Mouse (Mus musculus): ENCODE data around the gene Serpine3. TPM values are rescaled to one million over a fixed set of nuclear protein-coding genes. Genes with fewer than 3 reads are reported as not detected.
"Not testable (repeated sequence)": the region's sequence is repeated elsewhere in the genome, so short reads cannot be mapped to it uniquely, and the experiment has no call there.

The Serpine3 gene
- polyA plus RNA-seq, 1 experiment from 2014 or later, result not detected

- no peaks in the 10 kb centered on the region for H3K9me3 ChIP-seq (ENCODE audit: control insufficient read depth)
- no peaks in the 10 kb centered on the region for H3K36me3 ChIP-seq (ENCODE audit: control insufficient read depth, insufficient read depth)
- 89% methylated on average over 5 of the region's 5 CpGs for WGBS
- no peak overlapping the region for H3K9ac ChIP-seq (ENCODE audit: low read depth, low read length)
- no peaks in the 10 kb centered on the region for H3K27me3 ChIP-seq (replicated peaks; ENCODE audit: control insufficient read depth, insufficient read depth, low read length)
- no peak overlapping the region for H3K4me3 ChIP-seq (ENCODE audit: low read depth, low read length)
- no peaks in the 10 kb centered on the region for H3K4me1 ChIP-seq (replicated peaks; ENCODE audit: control insufficient read depth, insufficient read depth, low read length)
- H3K4me2 ChIP-seq (replicated peaks; ENCODE audit: low read depth), result no peak overlapping the region
- no peak for ATAC-seq
- TF ChIP-seq CTCF (IDR thresholded peaks at IDR 0.05; ENCODE audit: low read depth), result no peak
- H3K27ac ChIP-seq (ENCODE audit: low read depth, low read length), result no peak overlapping the region
Observed at GRCm38 (mm10) chr14:62639551-62639950, 23.9 kb upstream of the Serpine3 start.

GRCm38 (mm10) chr14:62640396-62640795, 23.1 kb upstream of the Serpine3 start:
- ATAC-seq, result no peak
- no peak overlapping the region for H3K4me2 ChIP-seq (replicated peaks; ENCODE audit: low read depth)
- no peak for TF ChIP-seq CTCF (IDR thresholded peaks at IDR 0.05; ENCODE audit: low read depth)
- no peak overlapping the region for H3K27ac ChIP-seq (ENCODE audit: low read depth, low read length)
- 70% methylated on average over 4 of the region's 4 CpGs for WGBS
- no peaks in the 10 kb centered on the region for H3K9me3 ChIP-seq (ENCODE audit: control insufficient read depth)
- no peak overlapping the region for H3K4me3 ChIP-seq (ENCODE audit: low read depth, low read length)
- no peaks in the 10 kb centered on the region for H3K27me3 ChIP-seq (replicated peaks; ENCODE audit: control insufficient read depth, insufficient read depth, low read length)
- H3K9ac ChIP-seq (ENCODE audit: low read depth, low read length), result no peak overlapping the region
- no peaks in the 10 kb centered on the region for H3K4me1 ChIP-seq (replicated peaks; ENCODE audit: control insufficient read depth, insufficient read depth, low read length)
- no peaks in the 10 kb centered on the region for H3K36me3 ChIP-seq (ENCODE audit: control insufficient read depth, insufficient read depth)

GRCm38 (mm10) chr14:62642368-62642767, 21.1 kb upstream of the Serpine3 start:
- not testable (repeated sequence) for H3K4me2 ChIP-seq (replicated peaks; ENCODE audit: low read depth); H3K9me3 ChIP-seq (ENCODE audit: control insufficient read depth); H3K9ac ChIP-seq (ENCODE audit: low read depth, low read length); H3K27ac ChIP-seq (ENCODE audit: low read depth, low read length); H3K4me1 ChIP-seq (replicated peaks; ENCODE audit: control insufficient read depth, insufficient read depth, low read length); ATAC-seq; H3K4me3 ChIP-seq (ENCODE audit: low read depth, low read length); H3K36me3 ChIP-seq (ENCODE audit: control insufficient read depth, insufficient read depth); H3K27me3 ChIP-seq (replicated peaks; ENCODE audit: control insufficient read depth, insufficient read depth, low read length)
- 81% methylated on average over 6 of the region's 7 CpGs for WGBS

- H3K4me3 ChIP-seq (ENCODE audit: low read depth, low read length), result no peak overlapping the region
- no peak for TF ChIP-seq CTCF (IDR thresholded peaks at IDR 0.05; ENCODE audit: low read depth)
- no peak for ATAC-seq
- H3K4me2 ChIP-seq (replicated peaks; ENCODE audit: low read depth), result no peak overlapping the region
- no peaks in the 10 kb centered on the region for H3K9me3 ChIP-seq (ENCODE audit: control insufficient read depth)
- no peaks in the 10 kb centered on the region for H3K4me1 ChIP-seq (replicated peaks; ENCODE audit: control insufficient read depth, insufficient read depth, low read length)
- H3K27ac ChIP-seq (ENCODE audit: low read depth, low read length), result no peak overlapping the region
- 84% methylated on average over 6 of the region's 6 CpGs for WGBS
- no peaks in the 10 kb centered on the region for H3K27me3 ChIP-seq (replicated peaks; ENCODE audit: control insufficient read depth, insufficient read depth, low read length)
- H3K9ac ChIP-seq (ENCODE audit: low read depth, low read length), result no peak overlapping the region
- no peaks in the 10 kb centered on the region for H3K36me3 ChIP-seq (ENCODE audit: control insufficient read depth, insufficient read depth)
Observed at GRCm38 (mm10) chr14:62648405-62648804, 15.1 kb upstream of the Serpine3 start.

GRCm38 (mm10) chr14:62650376-62650775, 13.1 kb upstream of the Serpine3 start:
- no peak overlapping the region for H3K9ac ChIP-seq (ENCODE audit: low read depth, low read length)
- H3K27ac ChIP-seq (ENCODE audit: low read depth, low read length), result no peak overlapping the region
- ATAC-seq, result no peak
- WGBS, result 64% methylated on average over 3 of the region's 3 CpGs
- H3K4me3 ChIP-seq (ENCODE audit: low read depth, low read length), result no peak overlapping the region
- H3K36me3 ChIP-seq (ENCODE audit: control insufficient read depth, insufficient read depth), result no peaks in the 10 kb centered on the region
- no peak overlapping the region for H3K4me2 ChIP-seq (replicated peaks; ENCODE audit: low read depth)
- no peaks in the 10 kb centered on the region for H3K4me1 ChIP-seq (replicated peaks; ENCODE audit: control insufficient read depth, insufficient read depth, low read length)
- no peaks in the 10 kb centered on the region for H3K9me3 ChIP-seq (ENCODE audit: control insufficient read depth)
- TF ChIP-seq CTCF (IDR thresholded peaks at IDR 0.05; ENCODE audit: low read depth), result no peak
- no peaks in the 10 kb centered on the region for H3K27me3 ChIP-seq (replicated peaks; ENCODE audit: control insufficient read depth, insufficient read depth, low read length)

- H3K4me3 ChIP-seq (ENCODE audit: low read depth, low read length), result no peak overlapping the region
- no peak for TF ChIP-seq CTCF (IDR thresholded peaks at IDR 0.05; ENCODE audit: low read depth)
- H3K9me3 ChIP-seq (ENCODE audit: control insufficient read depth), result no peaks in the 10 kb centered on the region
- H3K4me1 ChIP-seq (replicated peaks; ENCODE audit: control insufficient read depth, insufficient read depth, low read length), result no peaks in the 10 kb centered on the region
- ATAC-seq, result no peak
- no peaks in the 10 kb centered on the region for H3K36me3 ChIP-seq (ENCODE audit: control insufficient read depth, insufficient read depth)
- WGBS, result 92% methylated on average over 3 of the region's 3 CpGs
- no peak overlapping the region for H3K9ac ChIP-seq (ENCODE audit: low read depth, low read length)
- H3K27me3 ChIP-seq (replicated peaks; ENCODE audit: control insufficient read depth, insufficient read depth, low read length), result no peaks in the 10 kb centered on the region
- no peak overlapping the region for H3K4me2 ChIP-seq (replicated peaks; ENCODE audit: low read depth)
- no peak overlapping the region for H3K27ac ChIP-seq (ENCODE audit: low read depth, low read length)
Observed at GRCm38 (mm10) chr14:62651771-62652170, 11.7 kb upstream of the Serpine3 start.

- no peaks in the 10 kb centered on the region for H3K9me3 ChIP-seq (ENCODE audit: control insufficient read depth)
- H3K4me1 ChIP-seq (replicated peaks; ENCODE audit: control insufficient read depth, insufficient read depth, low read length), result no peaks in the 10 kb centered on the region
- no peak for TF ChIP-seq CTCF (IDR thresholded peaks at IDR 0.05; ENCODE audit: low read depth)
- no peaks in the 10 kb centered on the region for H3K27me3 ChIP-seq (replicated peaks; ENCODE audit: control insufficient read depth, insufficient read depth, low read length)
- H3K4me3 ChIP-seq (ENCODE audit: low read depth, low read length), result no peak overlapping the region
- no peak overlapping the region for H3K27ac ChIP-seq (ENCODE audit: low read depth, low read length)
- no peaks in the 10 kb centered on the region for H3K36me3 ChIP-seq (ENCODE audit: control insufficient read depth, insufficient read depth)
- no peak for ATAC-seq
- H3K4me2 ChIP-seq (replicated peaks; ENCODE audit: low read depth), result no peak overlapping the region
- 81% methylated on average over 7 of the region's 7 CpGs for WGBS
- H3K9ac ChIP-seq (ENCODE audit: low read depth, low read length), result no peak overlapping the region
Observed at GRCm38 (mm10) chr14:62655996-62656395, 7.5 kb upstream of the Serpine3 start.
